Mouse (Mus musculus) lung, postnatal 0 days (tissue): ENCODE results near the gene Slc1a7. TPM values are rescaled to one million over a fixed set of nuclear protein-coding genes. Genes with fewer than 3 reads are reported as not detected.

Experiments used
- ATAC-seq: fragments of 200-750 bp; cut with Nextera tagmentation; 2 replicates; pipeline ENCODE4 v1.8.0; 2017; ENCODE audit warnings: moderate library complexity
- DNase-seq: peaks from one replicate; pipeline ENCODE4 v3.0.0-alpha.2; 2016; ENCODE audit warnings: low spot score
- H3K27ac ChIP-seq: fragments of 300-500 bp; sonication (generic); 2 replicates; pipeline ENCODE4 v1.5.1; 2014; ENCODE audit warnings: antibody characterized with exemption, mild to moderate bottlenecking, low read length, mixed read lengths
- H3K27me3 ChIP-seq: fragments of 300-500 bp; sonication (generic); replicated peaks from 2 replicates; pipeline ENCODE4 v1.6.1; 2014; ENCODE audit warnings: low read length, mixed read lengths; ENCODE audit not compliant: insufficient read depth
- H3K36me3 ChIP-seq: fragments of 300-500 bp; sonication (generic); 2 replicates; pipeline ENCODE4 v1.6.1; 2014; ENCODE audit warnings: low read length, mixed read lengths; ENCODE audit not compliant: insufficient read depth
- H3K4me1 ChIP-seq: fragments of 300-500 bp; sonication (generic); 2 replicates; pipeline ENCODE4 v1.6.1; 2014; ENCODE audit warnings: antibody characterized with exemption, low read depth, low read length, mixed read lengths; ENCODE audit not compliant: insufficient read depth
- H3K4me2 ChIP-seq: fragments of 300-500 bp; sonication (generic); replicated peaks from 2 replicates; pipeline ENCODE4 v1.6.1; 2014; ENCODE audit warnings: low read depth, mild to moderate bottlenecking, low read length, moderate library complexity, mixed read lengths
- H3K4me3 ChIP-seq: fragments of 300-500 bp; sonication (generic); 2 replicates; pipeline ENCODE4 v1.5.1; 2014; ENCODE audit warnings: low read depth, low read length
- H3K9ac ChIP-seq: fragments of 300-500 bp; sonication (generic); replicated peaks from 2 replicates; pipeline ENCODE4 v1.6.1; 2014; ENCODE audit warnings: low read depth, mild to moderate bottlenecking
- H3K9me3 ChIP-seq: fragments of 300-500 bp; sonication (generic); 2 replicates; pipeline ENCODE4 v1.6.1; 2016; ENCODE audit warnings: low read length, mixed read lengths
- CTCF ChIP-seq: IDR thresholded peaks from 2 replicates; pipeline ENCODE4 v1.5.1; 2016; ENCODE audit warnings: antibody characterized with exemption, mild to moderate bottlenecking
- EP300 ChIP-seq: IDR thresholded peaks from 2 replicates; pipeline ENCODE4 v1.6.1; 2016; ENCODE audit warnings: antibody characterized with exemption, mild to moderate bottlenecking, control low read depth
- WGBS: fragments of 180-500 bp; shearing (Covaris S2); extraction: QIAGEN DNeasy Blood & Tissue Kit; methylation state at CpG from one replicate; pipeline ENCODE4 v1.1.7; 2014; 5-methylcytosine and 5-hydroxymethylcytosine counted together
- polyA plus RNA-seq: library from polyadenylated mRNA; unstranded; fragments of >200 nt; fragmentation: Nextera tagmentation; extraction: Ambion mirVana; gene quantifications from 2 replicates; pipeline ENCODE4 v1.2.1, GENCODE M21; 2015

Gene Slc1a7
- polyA plus RNA-seq, 1 experiment from 2014 or later: 0.17 TPM

- peaks cover 5% of the 10 kb centered on the region; the same call in 1 of the 2 replicates for H3K4me1 ChIP-seq
- no peaks in the 10 kb centered on the region for H3K9me3 ChIP-seq
- H3K36me3 ChIP-seq: no peaks in the 10 kb centered on the region
- TF ChIP-seq CTCF: no peak
- no peak for TF ChIP-seq EP300
- H3K4me2 ChIP-seq: no peak overlapping the region
- no peak for DNase-seq
- no peaks in the 10 kb centered on the region for H3K27me3 ChIP-seq
- 72% methylated on average over 6 of the region's 6 CpGs for WGBS
- no peak overlapping the region for H3K9ac ChIP-seq
- H3K4me3 ChIP-seq: no peak overlapping the region
- H3K27ac ChIP-seq: no peak overlapping the region
- ATAC-seq: no peak
Measured at GRCm38 (mm10) chr4:107995727-107996126, 27.6 kb downstream of the Slc1a7 start.

DNA sequence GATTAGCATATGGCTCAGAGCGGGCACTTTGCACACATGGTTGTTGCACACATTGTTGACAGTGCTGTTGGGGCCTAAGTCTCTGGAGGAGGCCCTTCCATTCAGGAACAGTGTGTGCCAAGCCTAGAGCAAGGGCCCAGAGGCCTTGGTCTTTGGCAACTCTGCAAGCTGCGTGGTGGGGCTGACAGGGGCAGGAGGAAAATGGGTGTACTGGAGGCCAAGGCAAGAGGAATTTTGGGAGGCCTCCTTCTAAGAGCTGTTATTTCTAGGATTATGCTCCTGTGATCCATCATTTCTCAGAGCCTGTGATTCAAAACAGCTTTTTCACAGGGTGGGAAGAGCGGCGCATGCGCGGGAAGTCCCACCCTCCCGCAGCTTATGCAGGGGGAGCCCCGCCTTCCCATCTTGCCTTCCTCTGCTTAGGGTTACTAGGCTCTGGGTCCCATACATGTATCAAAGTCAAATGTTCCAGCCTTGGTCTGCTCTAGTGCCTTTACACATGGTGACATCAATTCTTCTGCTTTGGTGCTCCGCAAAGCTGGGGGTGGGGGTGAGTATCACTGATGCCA lies 28.4 kb downstream of the Slc1a7 start:
- no peak for ATAC-seq

DNA sequence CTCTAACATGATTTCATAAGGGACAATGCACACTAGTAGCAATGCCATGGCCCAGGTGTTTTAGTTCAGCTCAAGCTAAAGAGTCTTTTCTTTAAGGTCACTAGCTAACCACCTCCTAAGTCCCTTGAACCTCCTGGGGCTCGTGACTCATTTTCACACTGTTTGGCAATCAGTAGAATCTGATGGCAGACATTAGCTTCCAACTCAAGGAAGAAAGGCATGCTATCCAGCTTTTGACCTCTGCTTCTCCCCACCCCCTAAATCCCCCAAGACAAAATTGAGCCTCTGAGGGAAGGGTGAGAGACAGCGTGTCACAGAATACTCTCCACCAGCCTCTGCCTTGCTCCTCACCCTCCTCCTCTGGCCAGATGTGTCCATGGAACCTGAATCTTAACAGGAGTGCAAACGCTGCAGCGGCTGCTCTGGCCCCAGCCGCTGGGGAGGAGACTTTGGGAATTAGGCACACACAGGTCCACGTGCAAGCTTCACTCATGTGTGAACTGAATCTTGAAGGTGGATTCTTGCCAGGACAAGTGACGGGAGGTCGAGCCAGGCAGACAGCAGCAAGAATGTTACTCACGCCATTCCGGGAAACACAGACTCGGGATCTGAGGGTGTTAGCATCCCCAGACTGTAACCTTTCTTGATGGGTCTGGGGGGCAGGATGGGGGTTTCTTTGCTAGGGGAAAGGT lies 30.7 kb downstream of the Slc1a7 start:
- H3K4me3 ChIP-seq: no peak overlapping the region
- H3K27me3 ChIP-seq: no peaks in the 10 kb centered on the region
- TF ChIP-seq CTCF: no peak
- no peak for TF ChIP-seq EP300
- H3K9me3 ChIP-seq: no peaks in the 10 kb centered on the region
- DNase-seq (peak; percentile 43), ATAC-seq (peak; percentile 46)
- H3K4me1 ChIP-seq: no peaks in the 10 kb centered on the region
- H3K27ac ChIP-seq: no peak overlapping the region
- no peak overlapping the region for H3K4me2 ChIP-seq
- 28% methylated on average over 11 of the region's 11 CpGs for WGBS
- H3K36me3 ChIP-seq: no peaks in the 10 kb centered on the region
- no peak overlapping the region for H3K9ac ChIP-seq

More for the DNA sequence above, 28.4 kb downstream of the Slc1a7 start:
- no peak overlapping the region for H3K4me3 ChIP-seq
- 83% methylated on average over 9 of the region's 9 CpGs for WGBS
- TF ChIP-seq CTCF (no peak), EP300 (no peak)
- H3K27ac ChIP-seq: no peak overlapping the region
- no peaks in the 10 kb centered on the region for H3K36me3 ChIP-seq
- peaks cover 5% of the 10 kb centered on the region; the same call in 1 of the 2 replicates for H3K4me1 ChIP-seq
- H3K9me3 ChIP-seq: no peaks in the 10 kb centered on the region
- DNase-seq: peak; percentile 24
- H3K4me2 ChIP-seq: no peak overlapping the region
- no peak overlapping the region for H3K9ac ChIP-seq
- no peaks in the 10 kb centered on the region for H3K27me3 ChIP-seq

- Histone ChIP-seq H3K27ac (no peak overlapping the region), H3K9me3 (no peaks in the 10 kb centered on the region), H3K27me3 (no peaks in the 10 kb centered on the region), H3K9ac (no peak overlapping the region), H3K4me1 (no peaks in the 10 kb centered on the region), H3K36me3 (no peaks in the 10 kb centered on the region), H3K4me3 (no peak overlapping the region), H3K4me2 (no peak overlapping the region)
- TF ChIP-seq CTCF (no peak), EP300 (no peak)
- DNase-seq (no peak), ATAC-seq (no peak)
- WGBS: 76% methylated on average over 1 of the region's 1 CpGs
Measured at GRCm38 (mm10) chr4:107999380-107999779, 31.2 kb downstream of the Slc1a7 start.

- H3K9ac ChIP-seq: no peak overlapping the region
- no peak overlapping the region for H3K27ac ChIP-seq
- no peak overlapping the region for H3K4me3 ChIP-seq
- H3K4me1 ChIP-seq: no peaks in the 10 kb centered on the region
- H3K4me2 ChIP-seq: no peak overlapping the region
- no peaks in the 10 kb centered on the region for H3K27me3 ChIP-seq
- no peak for TF ChIP-seq CTCF
- TF ChIP-seq EP300: no peak
- DNase-seq (no peak), ATAC-seq (no peak; the same call in 1 of the 2 replicates)
- 44% methylated on average over 7 of the region's 7 CpGs for WGBS
- H3K9me3 ChIP-seq: no peaks in the 10 kb centered on the region
- no peaks in the 10 kb centered on the region for H3K36me3 ChIP-seq
Measured at GRCm38 (mm10) chr4:108005328-108005727, 37.2 kb downstream of the Slc1a7 start.

DNA sequence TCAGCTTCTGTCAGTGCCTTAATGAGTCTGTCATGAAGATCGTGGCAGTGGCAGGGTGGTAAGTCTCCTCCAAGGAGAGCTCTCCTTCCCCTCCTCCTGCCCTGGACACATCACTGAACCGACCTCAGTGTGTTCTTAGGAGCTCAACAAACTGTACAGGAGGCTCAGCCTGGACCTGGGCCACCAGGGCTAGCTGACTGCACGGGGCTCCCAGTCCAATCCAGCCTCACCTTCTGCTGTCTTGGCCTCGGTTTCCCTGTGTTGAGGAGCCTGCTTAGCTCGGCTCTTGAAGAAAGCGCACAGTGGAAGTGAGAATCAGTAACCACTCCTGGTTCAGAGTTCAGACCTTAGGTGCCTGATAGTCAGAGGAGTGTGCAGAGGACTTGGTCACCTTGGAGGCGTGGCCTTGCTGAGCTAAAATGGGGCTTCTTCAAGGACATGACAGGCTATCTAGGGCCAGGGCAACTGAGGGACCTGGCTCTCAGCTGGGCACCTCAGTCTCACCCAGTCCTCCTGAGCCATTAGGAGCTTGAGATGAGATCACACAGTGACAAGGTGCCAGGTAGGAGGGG lies 39.5 kb downstream of the Slc1a7 start:
- Histone ChIP-seq H3K4me3 (no peak overlapping the region), H3K36me3 (no peaks in the 10 kb centered on the region), H3K9me3 (no peaks in the 10 kb centered on the region), H3K9ac (no peak overlapping the region), H3K4me1 (no peaks in the 10 kb centered on the region), H3K27ac (no peak overlapping the region), H3K27me3 (no peaks in the 10 kb centered on the region), H3K4me2 (no peak overlapping the region)
- ATAC-seq: no peak
- 72% methylated on average over 7 of the region's 7 CpGs for WGBS
- DNase-seq: no peak
- no peak for TF ChIP-seq CTCF
- TF ChIP-seq EP300: no peak
